Mouse (Mus musculus): Measurements from ENCODE around the gene Ldlrad2. TPM values are rescaled to one million over a fixed set of nuclear protein-coding genes. Genes with fewer than 3 reads are reported as not detected.

Gene Ldlrad2
- polyA plus RNA-seq, 1 experiment = not detected

GRCm38 (mm10) chr4:137581815-137582214, 7.4 kb upstream of the Ldlrad2 start:
- H3K36me3 ChIP-seq (ENCODE audit: control insufficient read depth, insufficient read depth) = no peaks in the 10 kb centered on the region
- no peak overlapping the region for H3K4me2 ChIP-seq (ENCODE audit: low read depth)

GRCm38 (mm10) chr4:137580299-137580698, 5.9 kb upstream of the Ldlrad2 start:
- no peak overlapping the region for H3K4me2 ChIP-seq (ENCODE audit: low read depth)
- no peak overlapping the region for H3ac ChIP-seq (ENCODE audit: control insufficient read depth, insufficient read length)
- TF ChIP-seq SRF (IDR thresholded peaks at IDR 0.05; ENCODE audit: control insufficient read depth, insufficient read length, low read depth) (no peak), TCF3 (IDR thresholded peaks at IDR 0.05; ENCODE audit: insufficient read length, low read depth) (no peak), USF1 (IDR thresholded peaks at IDR 0.05; ENCODE audit: low read depth) (no peak), POLR2A (IDR thresholded peaks at IDR 0.05; ENCODE audit: insufficient read length, low read depth) (no peak), MAX (IDR thresholded peaks at IDR 0.05; ENCODE audit: low read depth) (no peak), E2F4 (IDR thresholded peaks at IDR 0.05; ENCODE audit: insufficient read depth) (no peak), POLR2AphosphoS2 (IDR thresholded peaks at IDR 0.05; ENCODE audit: insufficient read length, low read depth) (no peak), CEBPB (IDR thresholded peaks at IDR 0.05; ENCODE audit: insufficient read depth, poor library complexity, severe bottlenecking) (no peak), REST (IDR thresholded peaks at IDR 0.05; ENCODE audit: insufficient read depth, insufficient read length) (no peak), MYOD1 (IDR thresholded peaks at IDR 0.05; ENCODE audit: control insufficient read depth in 1 of 3, insufficient read length in 2 of 3, low read depth in 2 of 3) (no peak), MYOG (IDR thresholded peaks at IDR 0.05; ENCODE audit: control insufficient read depth in 1 of 3, insufficient read depth in 1 of 3, insufficient read length in 2 of 3, low read depth in 2 of 3) (no peak), TCF12 (IDR thresholded peaks at IDR 0.05; ENCODE audit: insufficient read depth, poor library complexity, severe bottlenecking) (no peak)
- no peak overlapping the region for H3K4me3 ChIP-seq
- peaks cover 6% of the 10 kb centered on the region for H3K27me3 ChIP-seq (ENCODE audit: control insufficient read depth, insufficient read depth, insufficient read length)
- no peaks in the 10 kb centered on the region for H3K36me3 ChIP-seq (ENCODE audit: control insufficient read depth, insufficient read depth)
- H3K79me2 ChIP-seq (ENCODE audit: control insufficient read depth, insufficient read depth) = no peaks in the 10 kb centered on the region

More at GRCm38 (mm10) chr4:137581815-137582214, 7.4 kb upstream of the Ldlrad2 start:
- Histone ChIP-seq H3K79me2 (ENCODE audit: control insufficient read depth, insufficient read depth) (no peaks in the 10 kb centered on the region), H3K4me3 (no peak overlapping the region), H3ac (ENCODE audit: control insufficient read depth, insufficient read length) (no peak overlapping the region), H3K27me3 (ENCODE audit: control insufficient read depth, insufficient read depth, insufficient read length) (peaks cover 6% of the 10 kb centered on the region)
- TF ChIP-seq MYOG (IDR thresholded peaks at IDR 0.05; ENCODE audit: control insufficient read depth in 1 of 3, insufficient read depth in 1 of 3, insufficient read length in 2 of 3, low read depth in 2 of 3) (no peak), CEBPB (IDR thresholded peaks at IDR 0.05; ENCODE audit: insufficient read depth, poor library complexity, severe bottlenecking) (no peak), USF1 (IDR thresholded peaks at IDR 0.05; ENCODE audit: low read depth) (no peak), MYOD1 (IDR thresholded peaks at IDR 0.05; ENCODE audit: control insufficient read depth in 1 of 3, insufficient read length in 2 of 3, low read depth in 2 of 3) (no peak), POLR2A (IDR thresholded peaks at IDR 0.05; ENCODE audit: insufficient read length, low read depth) (no peak), E2F4 (IDR thresholded peaks at IDR 0.05; ENCODE audit: insufficient read depth) (no peak), REST (IDR thresholded peaks at IDR 0.05; ENCODE audit: insufficient read depth, insufficient read length) (no peak), TCF12 (IDR thresholded peaks at IDR 0.05; ENCODE audit: insufficient read depth, poor library complexity, severe bottlenecking) (no peak), SRF (IDR thresholded peaks at IDR 0.05; ENCODE audit: control insufficient read depth, insufficient read length, low read depth) (no peak), POLR2AphosphoS2 (IDR thresholded peaks at IDR 0.05; ENCODE audit: insufficient read length, low read depth) (no peak), TCF3 (IDR thresholded peaks at IDR 0.05; ENCODE audit: insufficient read length, low read depth) (no peak), MAX (IDR thresholded peaks at IDR 0.05; ENCODE audit: low read depth) (no peak)

- no peak overlapping the region for H3K4me3 ChIP-seq
- no peaks in the 10 kb centered on the region for H3K36me3 ChIP-seq (ENCODE audit: control insufficient read depth, insufficient read depth)
- H3K4me2 ChIP-seq (ENCODE audit: low read depth) = no peak overlapping the region
- no peaks in the 10 kb centered on the region for H3K79me2 ChIP-seq (ENCODE audit: control insufficient read depth, insufficient read depth)
- no peak for TF ChIP-seq SRF (IDR thresholded peaks at IDR 0.05; ENCODE audit: control insufficient read depth, insufficient read length, low read depth)
- TF ChIP-seq MAX (IDR thresholded peaks at IDR 0.05; ENCODE audit: low read depth) = no peak
- no peak for TF ChIP-seq MYOD1 (IDR thresholded peaks at IDR 0.05; ENCODE audit: control insufficient read depth in 1 of 3, insufficient read length in 2 of 3, low read depth in 2 of 3)
- TF ChIP-seq E2F4 (IDR thresholded peaks at IDR 0.05; ENCODE audit: insufficient read depth) = no peak
- TF ChIP-seq TCF3 (IDR thresholded peaks at IDR 0.05; ENCODE audit: insufficient read length, low read depth) = no peak
- TF ChIP-seq POLR2A (IDR thresholded peaks at IDR 0.05; ENCODE audit: insufficient read length, low read depth) = no peak
- TF ChIP-seq MYOG (IDR thresholded peaks at IDR 0.05; ENCODE audit: control insufficient read depth in 1 of 3, insufficient read depth in 1 of 3, insufficient read length in 2 of 3, low read depth in 2 of 3) = no peak
- no peak for TF ChIP-seq TCF12 (IDR thresholded peaks at IDR 0.05; ENCODE audit: insufficient read depth, poor library complexity, severe bottlenecking)
- no peak for TF ChIP-seq REST (IDR thresholded peaks at IDR 0.05; ENCODE audit: insufficient read depth, insufficient read length)
- TF ChIP-seq POLR2AphosphoS2 (IDR thresholded peaks at IDR 0.05; ENCODE audit: insufficient read length, low read depth) = no peak
- no peak for TF ChIP-seq USF1 (IDR thresholded peaks at IDR 0.05; ENCODE audit: low read depth)
- no peak for TF ChIP-seq CEBPB (IDR thresholded peaks at IDR 0.05; ENCODE audit: insufficient read depth, poor library complexity, severe bottlenecking)
- H3K27me3 ChIP-seq (ENCODE audit: control insufficient read depth, insufficient read depth, insufficient read length) = peaks cover 6% of the 10 kb centered on the region
- no peak overlapping the region for H3ac ChIP-seq (ENCODE audit: control insufficient read depth, insufficient read length)
Measured at GRCm38 (mm10) chr4:137579789-137580188, 5.4 kb upstream of the Ldlrad2 start.

GRCm38 (mm10) chr4:137578181-137578845, 3.9 kb upstream of the Ldlrad2 start:
- no peak overlapping the region for H3K4me3 ChIP-seq
- H3K27me3 ChIP-seq (ENCODE audit: control insufficient read depth, insufficient read depth, insufficient read length) = peaks cover 6% of the 10 kb centered on the region
- no peak overlapping the region for H3K4me2 ChIP-seq (ENCODE audit: low read depth)
- H3K36me3 ChIP-seq (ENCODE audit: control insufficient read depth, insufficient read depth) = no peaks in the 10 kb centered on the region
- TF ChIP-seq USF1 (IDR thresholded peaks at IDR 0.05; ENCODE audit: low read depth) (no peak), MYOD1 (IDR thresholded peaks at IDR 0.05; ENCODE audit: control insufficient read depth in 1 of 3, insufficient read length in 2 of 3, low read depth in 2 of 3) (no peak), REST (IDR thresholded peaks at IDR 0.05; ENCODE audit: insufficient read depth, insufficient read length) (no peak), POLR2AphosphoS2 (IDR thresholded peaks at IDR 0.05; ENCODE audit: insufficient read length, low read depth) (no peak), TCF3 (IDR thresholded peaks at IDR 0.05; ENCODE audit: insufficient read length, low read depth) (no peak), CEBPB (IDR thresholded peaks at IDR 0.05; ENCODE audit: insufficient read depth, poor library complexity, severe bottlenecking) (no peak), MAX (IDR thresholded peaks at IDR 0.05; ENCODE audit: low read depth) (no peak), MYOG (IDR thresholded peaks at IDR 0.05; ENCODE audit: control insufficient read depth in 1 of 3, insufficient read depth in 1 of 3, insufficient read length in 2 of 3, low read depth in 2 of 3) (no peak), POLR2A (IDR thresholded peaks at IDR 0.05; ENCODE audit: insufficient read length, low read depth) (no peak)
- no peak overlapping the region for H3ac ChIP-seq (ENCODE audit: control insufficient read depth, insufficient read length)
- no peaks in the 10 kb centered on the region for H3K79me2 ChIP-seq (ENCODE audit: control insufficient read depth, insufficient read depth)
